Mouse (Mus musculus): ENCODE data around the gene Pde9a. TPM values are rescaled to one million over a fixed set of nuclear protein-coding genes. Genes with fewer than 3 reads are reported as not detected.

Gene Pde9a
- polyA plus RNA-seq, 1 experiment from 2014 or later = 32.5 TPM

- Histone ChIP-seq H3K4me3 (no peak overlapping the region), H3K27ac (no peak overlapping the region), H3K36me3 (no peaks in the 10 kb centered on the region), H3K27me3 (no peaks in the 10 kb centered on the region), H3K4me2 (replicated peaks) (no peak overlapping the region), H3K4me1 (peaks cover 6% of the 10 kb centered on the region; the same call in 1 of the 2 replicates), H3K9ac (no peak overlapping the region), H3K9me3 (no peaks in the 10 kb centered on the region)
- WGBS = 32% methylated on average over 6 of the region's 6 CpGs
- ATAC-seq (ENCODE audit: low FRiP score, low read depth) = no peak
Observed at GRCm38 (mm10) chr17:31487433-31488060, 101.5 kb downstream of the Pde9a start.

GRCm38 (mm10) chr17:31491355-31491754 lies 105.3 kb downstream of the Pde9a start:
- H3K9ac ChIP-seq = no peak overlapping the region
- H3K4me2 ChIP-seq (replicated peaks) = no peak overlapping the region
- no peak overlapping the region for H3K27ac ChIP-seq
- peaks cover 16% of the 10 kb centered on the region for H3K36me3 ChIP-seq
- no peak for ATAC-seq (ENCODE audit: low FRiP score, low read depth)
- peaks cover 6% of the 10 kb centered on the region; the same call in 1 of the 2 replicates for H3K4me1 ChIP-seq
- H3K9me3 ChIP-seq = no peaks in the 10 kb centered on the region
- H3K27me3 ChIP-seq = no peaks in the 10 kb centered on the region
- H3K4me3 ChIP-seq = no peak overlapping the region

- peak; percentile 40; the same call in 1 of the 2 replicates for ATAC-seq (ENCODE audit: low FRiP score, low read depth)
Observed at GRCm38 (mm10) chr17:31492416-31492815, 106.4 kb downstream of the Pde9a start.

GRCm38 (mm10) chr17:31494989-31495388 lies 109.0 kb downstream of the Pde9a start:
- Histone ChIP-seq H3K4me1 (no peaks in the 10 kb centered on the region), H3K4me3 (no peak overlapping the region), H3K27ac (no peak overlapping the region), H3K36me3 (peaks cover 53% of the 10 kb centered on the region), H3K9ac (no peak overlapping the region), H3K27me3 (no peaks in the 10 kb centered on the region), H3K4me2 (replicated peaks) (no peak overlapping the region), H3K9me3 (no peaks in the 10 kb centered on the region)
- ATAC-seq (ENCODE audit: low FRiP score, low read depth) = no peak
- WGBS = 87% methylated on average over 1 of the region's 1 CpGs

More at GRCm38 (mm10) chr17:31492416-31492815, 106.4 kb downstream of the Pde9a start:
- peaks cover 27% of the 10 kb centered on the region for H3K36me3 ChIP-seq
- 0% methylated on average over 2 of the region's 2 CpGs for WGBS
- H3K27ac ChIP-seq = no peak overlapping the region
- H3K9me3 ChIP-seq = no peaks in the 10 kb centered on the region
- no peak overlapping the region for H3K9ac ChIP-seq
- H3K4me2 ChIP-seq (replicated peaks) = no peak overlapping the region
- peaks cover 2% of the 10 kb centered on the region; the same call in 1 of the 2 replicates for H3K4me1 ChIP-seq
- no peak overlapping the region for H3K4me3 ChIP-seq
- no peaks in the 10 kb centered on the region for H3K27me3 ChIP-seq

- Histone ChIP-seq H3K27me3 (no peaks in the 10 kb centered on the region), H3K4me2 (replicated peaks) (no peak overlapping the region), H3K4me3 (no peak overlapping the region), H3K36me3 (peaks cover 78% of the 10 kb centered on the region), H3K27ac (no peak overlapping the region), H3K9ac (no peak overlapping the region), H3K4me1 (no peaks in the 10 kb centered on the region), H3K9me3 (no peaks in the 10 kb centered on the region)
- no peak for ATAC-seq (ENCODE audit: low FRiP score, low read depth)
- 78% methylated on average over 6 of the region's 6 CpGs for WGBS
Observed at GRCm38 (mm10) chr17:31497726-31498125, 111.7 kb downstream of the Pde9a start.

GRCm38 (mm10) chr17:31499725-31500124 lies 113.7 kb downstream of the Pde9a start:
- no peaks in the 10 kb centered on the region for H3K27me3 ChIP-seq
- no peak overlapping the region for H3K27ac ChIP-seq
- H3K36me3 ChIP-seq = peaks cover 98% of the 10 kb centered on the region
- no peak overlapping the region for H3K4me2 ChIP-seq (replicated peaks)
- no peak overlapping the region for H3K4me3 ChIP-seq
- H3K9me3 ChIP-seq = no peaks in the 10 kb centered on the region
- ATAC-seq (ENCODE audit: low FRiP score, low read depth) = no peak
- H3K4me1 ChIP-seq = no peaks in the 10 kb centered on the region
- WGBS = 87% methylated on average over 12 of the region's 12 CpGs
- no peak overlapping the region for H3K9ac ChIP-seq

- no peak overlapping the region for H3K4me3 ChIP-seq
- 91% methylated on average over 8 of the region's 8 CpGs for WGBS
- H3K4me2 ChIP-seq (replicated peaks) = no peak overlapping the region
- H3K9me3 ChIP-seq = no peaks in the 10 kb centered on the region
- no peak for ATAC-seq (ENCODE audit: low FRiP score, low read depth)
- H3K4me1 ChIP-seq = no peaks in the 10 kb centered on the region
- peaks cover 98% of the 10 kb centered on the region for H3K36me3 ChIP-seq
- H3K27me3 ChIP-seq = no peaks in the 10 kb centered on the region
- H3K9ac ChIP-seq = no peak overlapping the region
- no peak overlapping the region for H3K27ac ChIP-seq
Observed at GRCm38 (mm10) chr17:31500416-31500815, 114.4 kb downstream of the Pde9a start.

- peaks cover 98% of the 10 kb centered on the region for H3K36me3 ChIP-seq
- no peak for ATAC-seq (ENCODE audit: low FRiP score, low read depth)
Observed at GRCm38 (mm10) chr17:31500908-31501307, 114.9 kb downstream of the Pde9a start.

GRCm38 (mm10) chr17:31502261-31502927 lies 116.4 kb downstream of the Pde9a start:
- Histone ChIP-seq H3K9me3 (no peaks in the 10 kb centered on the region), H3K36me3 (peaks cover 96% of the 10 kb centered on the region), H3K4me1 (no peaks in the 10 kb centered on the region), H3K27me3 (no peaks in the 10 kb centered on the region), H3K4me2 (replicated peaks) (no peak overlapping the region), H3K4me3 (no peak overlapping the region), H3K9ac (no peak overlapping the region), H3K27ac (no peak overlapping the region)
- WGBS = 91% methylated on average over 12 of the region's 12 CpGs
- no peak for ATAC-seq (ENCODE audit: low FRiP score, low read depth)

More at GRCm38 (mm10) chr17:31500908-31501307, 114.9 kb downstream of the Pde9a start:
- no peak overlapping the region for H3K4me2 ChIP-seq (replicated peaks)
- WGBS = 79% methylated on average over 3 of the region's 3 CpGs
- no peak overlapping the region for H3K9ac ChIP-seq
- H3K4me1 ChIP-seq = no peaks in the 10 kb centered on the region
- H3K27me3 ChIP-seq = no peaks in the 10 kb centered on the region
- H3K4me3 ChIP-seq = no peak overlapping the region
- no peak overlapping the region for H3K27ac ChIP-seq
- H3K9me3 ChIP-seq = no peaks in the 10 kb centered on the region

GRCm38 (mm10) chr17:31503337-31503736 lies 117.3 kb downstream of the Pde9a start:
- Histone ChIP-seq H3K4me2 (replicated peaks) (no peak overlapping the region), H3K27me3 (no peaks in the 10 kb centered on the region), H3K9me3 (no peaks in the 10 kb centered on the region), H3K36me3 (peaks cover 96% of the 10 kb centered on the region), H3K4me1 (no peaks in the 10 kb centered on the region), H3K9ac (no peak overlapping the region), H3K4me3 (no peak overlapping the region), H3K27ac (no peak overlapping the region)
- ATAC-seq (ENCODE audit: low FRiP score, low read depth) = no peak
- 94% methylated on average over 12 of the region's 12 CpGs for WGBS

GRCm38 (mm10) chr17:31503936-31504335 lies 117.9 kb downstream of the Pde9a start:
- Histone ChIP-seq H3K36me3 (peaks cover 95% of the 10 kb centered on the region), H3K9me3 (no peaks in the 10 kb centered on the region), H3K27ac (no peak overlapping the region), H3K4me3 (no peak overlapping the region), H3K4me1 (no peaks in the 10 kb centered on the region), H3K27me3 (no peaks in the 10 kb centered on the region), H3K9ac (no peak overlapping the region), H3K4me2 (replicated peaks) (no peak overlapping the region)
- 82% methylated on average over 2 of the region's 2 CpGs for WGBS
- no peak for ATAC-seq (ENCODE audit: low FRiP score, low read depth)

GRCm38 (mm10) chr17:31505013-31505412 lies 119.0 kb downstream of the Pde9a start:
- Histone ChIP-seq H3K4me2 (replicated peaks) (no peak overlapping the region), H3K27ac (no peak overlapping the region), H3K4me1 (no peaks in the 10 kb centered on the region), H3K9me3 (no peaks in the 10 kb centered on the region), H3K27me3 (no peaks in the 10 kb centered on the region), H3K36me3 (peaks cover 95% of the 10 kb centered on the region), H3K4me3 (no peak overlapping the region), H3K9ac (no peak overlapping the region)
- no peak for ATAC-seq (ENCODE audit: low FRiP score, low read depth)
- WGBS = 84% methylated on average over 5 of the region's 5 CpGs

Measured in limb, embryonic 13.5 days (tissue).